Mouse (Mus musculus): ENCODE results near the gene Irf2. TPM values are rescaled to one million over a fixed set of nuclear protein-coding genes. Genes with fewer than 3 reads are reported as not detected.

Gene Irf2
- total and polyA plus RNA-seq, 2 experiments from 2014 or later, result 3.3 to 9.5 TPM

DNA sequence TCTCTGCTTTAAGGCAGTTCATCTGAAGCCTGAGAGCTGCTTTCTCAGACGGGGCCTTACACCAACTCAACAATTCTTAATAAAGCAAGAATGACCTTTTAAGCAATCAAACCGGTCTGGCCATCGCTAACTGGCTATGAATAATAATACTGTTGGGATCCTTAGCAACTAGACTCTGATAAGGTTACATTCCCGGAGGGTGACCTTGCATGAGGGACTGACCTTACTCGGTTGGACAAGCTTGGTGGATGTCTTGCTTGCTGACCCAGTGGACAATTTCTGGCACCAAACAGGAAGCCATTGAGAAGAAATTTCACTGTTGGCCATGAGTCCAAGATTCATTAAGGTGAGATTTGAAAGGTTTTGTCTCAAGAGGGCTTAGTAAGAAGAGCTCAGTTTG lies 92.4 kb downstream of the Irf2 start:
- H3K4me3 ChIP-seq (ENCODE audit: low read depth, low read length), result no peak overlapping the region
- H3K4me2 ChIP-seq (ENCODE audit: low read depth, low read length, poor library complexity, severe bottlenecking), result no peak overlapping the region
- H3K27me3 ChIP-seq (ENCODE audit: insufficient read depth, low read length), result no peaks in the 10 kb centered on the region
- no peak for TF ChIP-seq CTCF (IDR thresholded peaks at IDR 0.05)
- H3K9me3 ChIP-seq (ENCODE audit: low read length), result no peaks in the 10 kb centered on the region
- ATAC-seq (ENCODE audit: low FRiP score), result no peak
- WGBS, result 86% methylated on average over 5 of the region's 5 CpGs
- H3K9ac ChIP-seq (replicated peaks; ENCODE audit: low read length, poor library complexity, severe bottlenecking), result no peak overlapping the region
- H3K4me1 ChIP-seq (ENCODE audit: insufficient read depth, low read length), result no peaks in the 10 kb centered on the region
- H3K27ac ChIP-seq (ENCODE audit: low read depth, low read length), result no peak overlapping the region
- DNase-seq (ENCODE audit: low spot score), result no peak
- H3K36me3 ChIP-seq (ENCODE audit: insufficient read depth, low read length), result no peaks in the 10 kb centered on the region

DNA sequence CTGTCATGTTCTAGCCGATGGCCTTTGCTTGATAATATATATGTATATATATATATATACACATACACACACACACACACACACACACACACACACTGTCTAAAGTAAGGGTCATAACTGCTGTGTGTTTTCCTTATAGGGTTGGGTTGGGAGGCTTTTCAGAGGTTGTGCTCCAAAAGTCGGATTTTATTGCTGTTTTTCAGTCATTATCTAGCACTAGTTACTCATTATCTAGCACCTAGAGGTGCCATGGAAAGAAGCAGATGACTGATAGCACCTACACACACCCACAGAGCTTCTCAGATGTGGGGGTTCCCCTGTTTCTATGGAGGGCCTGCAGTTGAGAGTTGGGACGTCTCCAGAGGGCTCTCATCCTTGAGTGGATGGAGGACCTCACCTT lies 92.9 kb downstream of the Irf2 start:
- 86% methylated on average over 3 of the region's 3 CpGs for whole genome bisulfite sequencing
- no peaks in the 10 kb centered on the region for H3K9me3 ChIP-seq (ENCODE audit: low read length)
- no peaks in the 10 kb centered on the region for H3K27me3 ChIP-seq (ENCODE audit: insufficient read depth, low read length)
- no peaks in the 10 kb centered on the region for H3K4me1 ChIP-seq (ENCODE audit: insufficient read depth, low read length)
- H3K4me2 ChIP-seq (ENCODE audit: low read depth, low read length, poor library complexity, severe bottlenecking), result no peak overlapping the region
- ATAC-seq (ENCODE audit: low FRiP score) (no peak), DNase-seq (ENCODE audit: low spot score) (no peak)
- H3K36me3 ChIP-seq (ENCODE audit: insufficient read depth, low read length), result no peaks in the 10 kb centered on the region
- no peak overlapping the region for H3K4me3 ChIP-seq (ENCODE audit: low read depth, low read length)
- H3K9ac ChIP-seq (replicated peaks; ENCODE audit: low read length, poor library complexity, severe bottlenecking), result no peak overlapping the region
- no peak overlapping the region for H3K27ac ChIP-seq (ENCODE audit: low read depth, low read length)
- no peak for TF ChIP-seq CTCF (IDR thresholded peaks at IDR 0.05)

DNA sequence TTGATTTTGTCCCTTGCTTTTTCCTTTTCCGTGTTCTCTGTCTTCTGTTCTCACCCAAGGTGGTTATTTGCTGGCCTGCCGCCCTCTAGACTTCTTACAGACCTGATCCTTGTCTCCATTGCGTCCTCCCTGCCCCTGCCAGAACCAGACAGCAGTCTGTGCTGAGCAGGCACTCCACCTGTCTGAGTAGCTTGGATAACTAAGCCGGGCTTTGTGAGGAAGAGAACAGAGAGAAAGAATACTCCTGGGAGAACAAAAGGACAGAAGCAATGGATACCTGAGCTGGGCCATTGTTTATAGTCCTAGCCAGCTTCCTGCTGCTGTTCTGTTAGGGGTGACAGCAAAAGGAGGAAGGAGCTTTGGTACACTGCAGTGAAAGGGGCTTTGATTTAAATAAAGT lies 94.2 kb downstream of the Irf2 start:
- H3K4me3 ChIP-seq (ENCODE audit: low read depth, low read length), result no peak overlapping the region
- H3K27me3 ChIP-seq (ENCODE audit: insufficient read depth, low read length), result no peaks in the 10 kb centered on the region
- DNase-seq (ENCODE audit: low spot score) (no peak), ATAC-seq (ENCODE audit: low FRiP score) (no peak)
- peaks cover 3% of the 10 kb centered on the region; the same call in 1 of the 2 replicates for H3K36me3 ChIP-seq (ENCODE audit: insufficient read depth, low read length)
- TF ChIP-seq CTCF (IDR thresholded peaks at IDR 0.05), result no peak
- no peak overlapping the region for H3K27ac ChIP-seq (ENCODE audit: low read depth, low read length)
- no peak overlapping the region for H3K4me2 ChIP-seq (ENCODE audit: low read depth, low read length, poor library complexity, severe bottlenecking)
- 50% methylated on average over 4 of the region's 4 CpGs for WGBS
- H3K9me3 ChIP-seq (ENCODE audit: low read length), result no peaks in the 10 kb centered on the region
- H3K4me1 ChIP-seq (ENCODE audit: insufficient read depth, low read length), result no peaks in the 10 kb centered on the region
- H3K9ac ChIP-seq (replicated peaks; ENCODE audit: low read length, poor library complexity, severe bottlenecking), result no peak overlapping the region

DNA sequence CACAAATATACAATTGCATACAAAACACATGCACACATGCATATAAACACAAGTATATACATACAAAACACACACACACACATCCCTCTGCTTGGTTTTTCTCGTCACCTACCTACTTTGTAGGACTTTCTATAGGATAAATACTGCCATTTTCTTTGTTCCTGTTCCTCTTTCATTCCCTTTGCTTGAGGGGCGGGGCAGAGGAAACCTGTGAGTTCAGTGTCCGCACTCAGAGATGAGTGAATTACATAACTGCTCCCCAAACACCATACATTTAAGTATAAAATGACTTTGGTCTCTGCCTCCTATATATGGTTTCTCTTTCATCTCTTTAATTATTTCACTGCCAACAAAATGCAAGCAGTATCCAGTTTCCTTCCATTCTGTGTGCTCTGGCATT lies 94.9 kb downstream of the Irf2 start:
- no peak for ATAC-seq (ENCODE audit: low FRiP score)
- no peaks in the 10 kb centered on the region for H3K9me3 ChIP-seq (ENCODE audit: low read length)
- H3K9ac ChIP-seq (replicated peaks; ENCODE audit: low read length, poor library complexity, severe bottlenecking), result no peak overlapping the region
- no peaks in the 10 kb centered on the region for H3K4me1 ChIP-seq (ENCODE audit: insufficient read depth, low read length)
- H3K4me2 ChIP-seq (ENCODE audit: low read depth, low read length, poor library complexity, severe bottlenecking), result no peak overlapping the region
- no peaks in the 10 kb centered on the region for H3K27me3 ChIP-seq (ENCODE audit: insufficient read depth, low read length)
- H3K36me3 ChIP-seq (ENCODE audit: insufficient read depth, low read length), result peaks cover 4% of the 10 kb centered on the region; the same call in 1 of the 2 replicates
- H3K27ac ChIP-seq (ENCODE audit: low read depth, low read length), result no peak overlapping the region
- 90% methylated on average over 3 of the region's 3 CpGs for WGBS
- no peak for DNase-seq (ENCODE audit: low spot score)
- no peak overlapping the region for H3K4me3 ChIP-seq (ENCODE audit: low read depth, low read length)
- no peak for TF ChIP-seq CTCF (IDR thresholded peaks at IDR 0.05)

DNA sequence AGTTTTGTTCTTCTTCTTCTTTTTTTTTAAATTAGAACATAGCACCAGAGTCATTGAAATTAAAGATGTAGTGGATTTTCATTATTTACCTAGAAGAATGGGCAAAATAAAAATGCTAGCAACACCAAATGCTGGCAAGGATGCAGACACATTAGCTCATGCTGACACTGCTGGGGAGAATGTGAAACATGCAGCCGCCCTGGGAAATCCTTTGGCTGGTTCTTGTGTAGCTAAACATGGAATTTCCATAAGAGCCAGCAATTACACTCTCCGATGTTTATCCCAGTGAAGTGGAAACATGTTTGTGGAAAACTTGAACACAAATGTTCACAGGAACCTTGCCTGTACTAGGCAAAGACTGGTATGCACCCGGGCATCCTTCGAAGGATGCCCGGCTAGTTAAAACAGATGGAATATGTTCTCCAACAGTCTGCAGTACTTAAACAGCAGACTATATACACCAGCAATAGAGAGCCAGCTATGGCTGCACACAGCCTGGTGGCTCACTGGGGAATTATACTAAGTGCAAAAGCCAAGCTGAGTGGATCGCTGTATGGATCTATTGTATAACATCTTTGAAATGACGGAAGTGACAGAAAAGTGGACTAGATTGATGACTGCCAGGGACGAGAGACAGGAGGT lies 96.6 kb downstream of the Irf2 start:
- 91% methylated on average over 8 of the region's 8 CpGs for WGBS
- ATAC-seq (ENCODE audit: low FRiP score), result no peak

DNA sequence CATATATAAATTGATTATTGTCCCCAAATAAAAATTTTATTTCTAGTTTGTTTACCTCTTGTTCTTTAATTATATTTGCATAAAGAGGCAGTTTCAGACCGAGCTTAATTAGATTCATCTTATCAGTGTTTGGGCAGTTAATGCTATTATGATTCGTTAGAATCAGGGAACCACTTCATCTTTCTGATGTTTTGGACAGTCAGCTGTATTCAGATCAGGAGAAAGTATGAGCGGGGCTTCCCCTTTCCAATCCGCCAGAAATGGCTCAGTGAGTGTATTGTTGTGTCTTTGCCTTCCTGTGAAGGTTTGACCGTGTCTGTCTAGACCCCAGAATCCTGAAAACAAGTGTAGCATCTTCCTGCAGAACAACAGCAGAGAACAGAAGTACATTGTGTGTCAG lies 97.4 kb downstream of the Irf2 start:
- H3K9ac ChIP-seq (replicated peaks; ENCODE audit: low read length, poor library complexity, severe bottlenecking), result no peak overlapping the region
- H3K9me3 ChIP-seq (ENCODE audit: low read length), result no peaks in the 10 kb centered on the region
- H3K4me3 ChIP-seq (ENCODE audit: low read depth, low read length), result no peak overlapping the region
- no peaks in the 10 kb centered on the region for H3K4me1 ChIP-seq (ENCODE audit: insufficient read depth, low read length)
- no peak overlapping the region for H3K4me2 ChIP-seq (ENCODE audit: low read depth, low read length, poor library complexity, severe bottlenecking)
- 74% methylated on average over 5 of the region's 5 CpGs for WGBS
- no peak for ATAC-seq (ENCODE audit: low FRiP score)
- TF ChIP-seq CTCF (IDR thresholded peaks at IDR 0.05), result no peak
- peaks cover 4% of the 10 kb centered on the region; the same call in 1 of the 2 replicates for H3K36me3 ChIP-seq (ENCODE audit: insufficient read depth, low read length)
- H3K27ac ChIP-seq (ENCODE audit: low read depth, low read length), result no peak overlapping the region
- DNase-seq (ENCODE audit: low spot score), result no peak
- H3K27me3 ChIP-seq (ENCODE audit: insufficient read depth, low read length), result no peaks in the 10 kb centered on the region

More for the DNA sequence above, 96.6 kb downstream of the Irf2 start:
- no peak overlapping the region for H3K27ac ChIP-seq (ENCODE audit: low read depth, low read length)
- no peak overlapping the region for H3K9ac ChIP-seq (replicated peaks; ENCODE audit: low read length, poor library complexity, severe bottlenecking)
- H3K4me2 ChIP-seq (ENCODE audit: low read depth, low read length, poor library complexity, severe bottlenecking), result no peak overlapping the region
- no peaks in the 10 kb centered on the region for H3K9me3 ChIP-seq (ENCODE audit: low read length)
- TF ChIP-seq CTCF (IDR thresholded peaks at IDR 0.05), result no peak
- H3K4me1 ChIP-seq (ENCODE audit: insufficient read depth, low read length), result no peaks in the 10 kb centered on the region
- no peak for DNase-seq (ENCODE audit: low spot score)
- H3K4me3 ChIP-seq (ENCODE audit: low read depth, low read length), result no peak overlapping the region
- H3K36me3 ChIP-seq (ENCODE audit: insufficient read depth, low read length), result peaks cover 4% of the 10 kb centered on the region; the same call in 1 of the 2 replicates
- H3K27me3 ChIP-seq (ENCODE audit: insufficient read depth, low read length), result no peaks in the 10 kb centered on the region

Data from midbrain, postnatal 0 days (tissue).